Mouse (Mus musculus) E14TG2a.4 (cell line): ENCODE measurements at regions not wholly inside any gene's neighbourhood (a gene's known extent, or its start where the extent isn't known, plus 50 kb on each side); places are given as distances from the start of the nearest gene placed in this dataset.

Experiments used
- CTCF ChIP-seq: conservative IDR thresholded peaks from 2 replicates; pipeline ENCODE4 v1.5.1; 2014; ENCODE audit warnings: low read length
- NANOG ChIP-seq: IDR thresholded peaks from 2 replicates; pipeline ENCODE4 v1.6.1; 2014; ENCODE audit warnings: borderline replicate concordance, low read length, mixed read lengths
- POU5F1 ChIP-seq: IDR thresholded peaks from 2 replicates; pipeline ENCODE4 v1.6.1; 2014; ENCODE audit warnings: low read length, borderline replicate concordance

DNA sequence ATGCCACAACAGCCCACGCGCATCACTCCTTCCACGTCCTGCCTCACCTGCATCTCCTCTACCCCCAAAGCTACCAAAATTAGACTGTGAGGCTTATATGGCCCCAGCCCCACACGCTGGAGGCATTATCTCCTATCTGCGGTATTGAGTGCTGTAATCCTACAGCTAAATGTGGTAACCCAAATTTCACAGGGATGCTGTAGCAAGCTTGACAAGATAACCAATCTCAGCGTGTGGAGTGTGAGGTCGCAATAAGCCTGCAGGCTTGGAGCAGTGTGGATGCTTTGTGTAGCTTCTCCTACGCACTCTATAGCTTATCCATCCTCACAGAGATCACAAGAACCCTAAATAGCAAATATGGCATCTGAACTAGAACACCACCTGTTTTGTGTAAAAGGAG, 251.2 kb upstream of the Kcnh8 start:
- TF ChIP-seq NANOG (no peak), CTCF (no peak), POU5F1 (no peak)
